Mouse (Mus musculus) CH12.LX (cell line): ENCODE measurements around the gene Gm49354. TPM values are rescaled to one million over a fixed set of nuclear protein-coding genes. Genes with fewer than 3 reads are reported as not detected.
A peak's percentile ranks its signal among the peaks of the same experiment; 100 is the strongest.
"Not testable (repeated sequence)": the region's sequence is repeated elsewhere in the genome, so short reads cannot be mapped to it uniquely, and the experiment has no call there.

Experiments
- DNase-seq: peaks from one replicate; pipeline ENCODE4 v3.0.0-alpha.2; 2013; ENCODE audit errors: extremely low read depth
- H3K27ac ChIP-seq: 2 replicates; pipeline ENCODE4 v1.5.1; 2012; ENCODE audit warnings: low read depth, mild to moderate bottlenecking, control low read depth, moderate library complexity; ENCODE audit not compliant: insufficient read depth
- H3K27me3 ChIP-seq: replicated peaks from 2 replicates; pipeline ENCODE3; 2012; ENCODE audit warnings: inconsistent platforms
- H3K36me3 ChIP-seq, 2 experiments: replicated peaks in 1 of 2; 2 replicates each; pipeline versions ENCODE3 to v1.6.1; 2012; ENCODE audit warnings: inconsistent platforms in 1 of 2, low read length in 1 of 2, mild to moderate bottlenecking in 1 of 2, mixed read lengths in 1 of 2, moderate library complexity in 1 of 2; ENCODE audit not compliant: control insufficient read depth in 1 of 2, insufficient read depth in 1 of 2
- H3K4me1 ChIP-seq, 2 experiments: 2 replicates each; pipeline ENCODE4 v1.6.1; 2012; ENCODE audit warnings: inconsistent platforms in 1 of 2, moderate library complexity in 1 of 2; ENCODE audit not compliant: insufficient read depth in 2 of 2, control insufficient read depth in 1 of 2
- H3K4me2 ChIP-seq: 2 replicates; pipeline ENCODE4 v1.6.1; 2012; ENCODE audit warnings: low read depth, mild to moderate bottlenecking, control low read depth; ENCODE audit not compliant: poor library complexity, insufficient read depth, severe bottlenecking
- H3K4me3 ChIP-seq, 3 experiments: fragments of 150-350 bp in 1 of 3; sonication (generic) in 1 of 3; replicated peaks in 1 of 3; 2 replicates each; pipeline versions ENCODE3 to v1.5.1; 2011 to 2012; ENCODE audit warnings: low read depth in 2 of 3, low read length in 2 of 3, mild to moderate bottlenecking in 2 of 3, moderate library complexity in 2 of 3, control low read depth in 1 of 3, improper control_type of control experiment in 1 of 3, inconsistent platforms in 1 of 3, mixed read lengths in 1 of 3; ENCODE audit not compliant: poor library complexity in 1 of 3
- H3K79me2 ChIP-seq: replicated peaks from 2 replicates; pipeline ENCODE4 v1.6.1; 2012; ENCODE audit warnings: mild to moderate bottlenecking, moderate library complexity; ENCODE audit not compliant: control insufficient read depth, poor library complexity, insufficient read depth, severe bottlenecking; ENCODE audit errors: extremely low read depth
- H3K9ac ChIP-seq: 2 replicates; pipeline ENCODE4 v1.6.1; 2012; ENCODE audit warnings: low read depth, mild to moderate bottlenecking, control low read depth, moderate library complexity; ENCODE audit not compliant: insufficient read depth
- H3K9me3 ChIP-seq: replicated peaks from 2 replicates; pipeline ENCODE3; 2012; ENCODE audit warnings: low read length, inconsistent platforms, mixed read lengths
- BHLHE40 ChIP-seq: IDR thresholded peaks from 2 replicates; pipeline ENCODE4 v1.6.1; 2011; ENCODE audit warnings: mild to moderate bottlenecking, low read depth, low read length, improper control_type of control experiment
- CHD1 ChIP-seq: IDR thresholded peaks from 2 replicates; pipeline ENCODE4 v1.6.1; 2012; ENCODE audit warnings: low read depth, low read length, improper control_type of control experiment, inconsistent platforms
- CHD2 ChIP-seq: IDR thresholded peaks from 2 replicates; pipeline ENCODE4 v1.6.1; 2011; ENCODE audit warnings: low read length, improper control_type of control experiment
- E2F4 ChIP-seq: IDR thresholded peaks from 2 replicates; pipeline ENCODE4 v1.6.1; 2011; ENCODE audit warnings: low read depth, low read length, improper control_type of control experiment; ENCODE audit not compliant: insufficient replicate concordance
- ELF1 ChIP-seq: IDR thresholded peaks from 2 replicates; pipeline ENCODE4 v1.6.1; 2014; ENCODE audit warnings: low read depth, mild to moderate bottlenecking, inconsistent platforms, low read length, improper control_type of control experiment
- EP300 ChIP-seq: IDR thresholded peaks from 2 replicates; pipeline ENCODE4 v1.6.1; 2011; ENCODE audit warnings: low read length, improper control_type of control experiment
- ETS1 ChIP-seq: conservative IDR thresholded peaks from 2 replicates; pipeline ENCODE4 v1.6.1; 2012; ENCODE audit warnings: low read depth, mild to moderate bottlenecking, inconsistent platforms, low read length, improper control_type of control experiment, moderate library complexity
- GABPA ChIP-seq: IDR thresholded peaks from 2 replicates; pipeline ENCODE4 v1.6.1; 2012; ENCODE audit warnings: low read depth, low read length, improper control_type of control experiment, inconsistent platforms; ENCODE audit not compliant: insufficient replicate concordance
- HCFC1 ChIP-seq: IDR thresholded peaks from 2 replicates; pipeline ENCODE4 v1.6.1; 2012; ENCODE audit warnings: low read depth, mild to moderate bottlenecking, inconsistent platforms, low read length, improper control_type of control experiment
- IRF4 ChIP-seq: IDR thresholded peaks from 2 replicates; pipeline ENCODE4 v1.6.1; 2014; ENCODE audit warnings: low read depth, mild to moderate bottlenecking, inconsistent platforms, low read length, improper control_type of control experiment
- JUN ChIP-seq: IDR thresholded peaks from 2 replicates; pipeline ENCODE4 v1.6.1; 2011; ENCODE audit warnings: low read depth, mild to moderate bottlenecking, low read length, improper control_type of control experiment, moderate library complexity; ENCODE audit not compliant: insufficient read depth
- JUND ChIP-seq: conservative IDR thresholded peaks from 2 replicates; pipeline ENCODE4 v1.6.1; 2011; ENCODE audit warnings: low read depth, low read length, improper control_type of control experiment
- KAT2A ChIP-seq: IDR thresholded peaks from 2 replicates; pipeline ENCODE4 v1.6.1; 2012; ENCODE audit warnings: low read length, improper control_type of control experiment, inconsistent platforms; ENCODE audit not compliant: insufficient replicate concordance
- MAX ChIP-seq: IDR thresholded peaks from 2 replicates; pipeline ENCODE4 v1.6.1; 2011; ENCODE audit warnings: low read length, improper control_type of control experiment
- MEF2A ChIP-seq: IDR thresholded peaks from 2 replicates; pipeline ENCODE4 v1.6.1; 2014; ENCODE audit warnings: low read depth, mild to moderate bottlenecking, inconsistent platforms, low read length, improper control_type of control experiment, borderline replicate concordance
- MXI1 ChIP-seq: IDR thresholded peaks from 2 replicates; pipeline ENCODE4 v1.6.1; 2011; ENCODE audit warnings: mild to moderate bottlenecking, low read depth, low read length, improper control_type of control experiment
- MYC ChIP-seq: IDR thresholded peaks from 2 replicates; pipeline ENCODE4 v1.6.1; 2011; ENCODE audit warnings: low read depth, mild to moderate bottlenecking, improper control_type of control experiment, low read length
- NELFE ChIP-seq: IDR thresholded peaks from 2 replicates; pipeline ENCODE4 v1.6.1; 2011; ENCODE audit warnings: low read depth, low read length, improper control_type of control experiment
- NRF1 ChIP-seq: IDR thresholded peaks from 2 replicates; pipeline ENCODE4 v1.6.1; 2014; ENCODE audit warnings: low read depth, mild to moderate bottlenecking, inconsistent platforms, low read length, improper control_type of control experiment, moderate library complexity
- PAX5 ChIP-seq: IDR thresholded peaks from 2 replicates; pipeline ENCODE4 v1.6.1; 2012; ENCODE audit warnings: low read length, inconsistent platforms, mixed read lengths
- POLR2A ChIP-seq: IDR thresholded peaks from 2 replicates; pipeline ENCODE4 v1.6.1; 2011; ENCODE audit warnings: low read depth, mild to moderate bottlenecking, improper control_type of control experiment, low read length
- POLR2AphosphoS2 ChIP-seq: IDR thresholded peaks from 2 replicates; pipeline ENCODE4 v1.6.1; 2011; ENCODE audit warnings: low read depth, low read length, improper control_type of control experiment
- RAD21 ChIP-seq: IDR thresholded peaks from 2 replicates; pipeline ENCODE4 v1.6.1; 2011; ENCODE audit warnings: low read depth, mild to moderate bottlenecking, low read length, improper control_type of control experiment, moderate library complexity
- RCOR1 ChIP-seq: conservative IDR thresholded peaks from 2 replicates; pipeline ENCODE4 v1.6.1; 2012; ENCODE audit warnings: low read depth, mild to moderate bottlenecking, inconsistent platforms, low read length, improper control_type of control experiment
- SIN3A ChIP-seq: IDR thresholded peaks from 2 replicates; pipeline ENCODE4 v1.6.1; 2012; ENCODE audit warnings: low read length, improper control_type of control experiment, inconsistent platforms
- SMC3 ChIP-seq: IDR thresholded peaks from 2 replicates; pipeline ENCODE4 v1.6.1; 2011; ENCODE audit warnings: low read depth, low read length, improper control_type of control experiment
- TBP ChIP-seq: conservative IDR thresholded peaks from 2 replicates; pipeline ENCODE4 v1.6.1; 2011; ENCODE audit warnings: low read depth, low read length, improper control_type of control experiment
- TCF12 ChIP-seq: IDR thresholded peaks from 2 replicates; pipeline ENCODE4 v1.6.1; 2014; ENCODE audit warnings: low read depth, mild to moderate bottlenecking, inconsistent platforms, low read length, improper control_type of control experiment
- USF1 ChIP-seq: IDR thresholded peaks from 2 replicates; pipeline ENCODE4 v1.6.1; 2014; ENCODE audit warnings: low read depth, mild to moderate bottlenecking, inconsistent platforms, low read length, improper control_type of control experiment
- USF2 ChIP-seq: conservative IDR thresholded peaks from 2 replicates; pipeline ENCODE4 v1.6.1; 2011; ENCODE audit warnings: low read depth, low read length, improper control_type of control experiment
- ZKSCAN1 ChIP-seq: IDR thresholded peaks from 2 replicates; pipeline ENCODE4 v1.6.1; 2012; ENCODE audit warnings: low read depth, inconsistent platforms, low read length, improper control_type of control experiment, borderline replicate concordance
- ZMIZ1 ChIP-seq: IDR thresholded peaks from 2 replicates; pipeline ENCODE4 v1.6.1; 2012; ENCODE audit warnings: low read depth, mild to moderate bottlenecking, inconsistent platforms, low read length, improper control_type of control experiment
- dilution Hi-C: fragments of 300-500 bp; cut with MboI; formaldehyde crosslinking; loops from 2 replicates; pipeline ENCODE4 v1.14.3; 2020; ENCODE audit warnings: low sequenced_read_pairs; ENCODE audit not compliant: extremely low pct_unique_long_range_greater_than_20kb, extremely low pct_ligation_motif_present
- in situ Hi-C: fragments of 300-500 bp; cut with MboI; formaldehyde crosslinking; loops from 3 replicates; pipeline ENCODE4 v1.14.3; 2019; ENCODE audit warnings: low sequenced_read_pairs, low pct_ligation_motif_present, low pct_unique_long_range_greater_than_20kb, mixed read lengths
- polyA plus RNA-seq: library from polyadenylated mRNA; unstranded; fragments of >175 nt; gene quantifications from 2 replicates; pipeline ENCODE4 v1.2.1, GENCODE M21; 2012; ENCODE audit warnings: low read depth; ENCODE audit not compliant: insufficient read length
- total RNA-seq, 2 experiments: library from RNA; depleted of rRNA; stranded (reverse); fragments of 300-350 nt in 1 of 2; fragments of >200 nt in 1 of 2; gene quantifications; 2 replicates each; pipeline ENCODE4 v1.2.3; 2012 to 2014

Gm49354 gene
- total and polyA plus RNA-seq, 3 experiments = not detected

GRCm38 (mm10) chr13:59718857-59719440 lies 63.1 kb downstream of the Gm49354 start:
- H3K9me3 ChIP-seq, in situ Hi-C loops, H3K27ac ChIP-seq, H3K9ac ChIP-seq, dilution Hi-C loops, H3K36me3 ChIP-seq, H3K4me3 ChIP-seq, H3K79me2 ChIP-seq, H3K27me3 ChIP-seq: not testable (repeated sequence)
- Histone ChIP-seq H3K4me2 (peak overlapping the region; percentile 41), H3K4me1 (peaks cover 11 to 25% of the 10 kb centered on the region in 2 experiments)
- peak; percentile 20 for DNase-seq
- TF ChIP-seq EP300 (0 out of 2 replicates have a peak, but pooled peaks have one; percentile 24), BHLHE40 (0 out of 2 replicates have a peak, but pooled peaks have one; percentile 34)

GRCm38 (mm10) chr13:59713710-59714109 lies 68.3 kb downstream of the Gm49354 start:
- peaks cover 15 to 27% of the 10 kb centered on the region in 2 experiments for H3K4me1 ChIP-seq
- H3K79me2 ChIP-seq = no peaks in the 10 kb centered on the region
- no peak overlapping the region for H3K9ac ChIP-seq
- no peak overlapping the region for H3K27ac ChIP-seq
- peak; percentile 92 for DNase-seq
- dilution Hi-C loops (no loop called here), in situ Hi-C loops (no loop called here)
- H3K9me3 ChIP-seq = no peaks in the 10 kb centered on the region
- H3K4me3 ChIP-seq = no peak overlapping the region
- H3K4me2 ChIP-seq = peak overlapping the region; percentile 64
- peaks cover 4% of the 10 kb centered on the region for H3K27me3 ChIP-seq
- no peaks in the 10 kb centered on the region for H3K36me3 ChIP-seq
- no peak for TF ChIP-seq POLR2AphosphoS2
- no peak for TF ChIP-seq POLR2A
- TF ChIP-seq ELF1 = peak; percentile 75
- no peak for TF ChIP-seq PAX5
- TF ChIP-seq BHLHE40 = no peak; the same call in 1 of the 2 replicates
- peak; percentile 64 for TF ChIP-seq ETS1
- TF ChIP-seq EP300 = peak; percentile 81
- no peak for TF ChIP-seq USF1
- TF ChIP-seq MXI1 = no peak; the same call in 1 of the 2 replicates
- no peak; the same call in 1 of the 2 replicates for TF ChIP-seq MAX
- TF ChIP-seq CHD2 = no peak
- TF ChIP-seq RCOR1 = no peak
- 0 out of 2 replicates have a peak, but pooled peaks have one; percentile 37 for TF ChIP-seq TBP
- TF ChIP-seq CHD1 = no peak
- TF ChIP-seq GABPA = no peak
- no peak for TF ChIP-seq RAD21
- no peak for TF ChIP-seq ZKSCAN1
- no peak for TF ChIP-seq E2F4
- TF ChIP-seq TCF12 = peak; percentile 53; the same call in 1 of the 2 replicates
- no peak for TF ChIP-seq HCFC1
- TF ChIP-seq ZMIZ1 = no peak
- 0 out of 2 replicates have a peak, but pooled peaks have one; percentile 5 for TF ChIP-seq NRF1
- no peak for TF ChIP-seq USF2
- no peak for TF ChIP-seq NELFE
- no peak for TF ChIP-seq JUN
- no peak for TF ChIP-seq SMC3
- TF ChIP-seq MEF2A = peak; percentile 59; the same call in 1 of the 2 replicates
- TF ChIP-seq SIN3A = no peak
- TF ChIP-seq IRF4 = peak; percentile 74
- peak; percentile 33; the same call in 1 of the 2 replicates for TF ChIP-seq MYC
- no peak for TF ChIP-seq JUND
- TF ChIP-seq KAT2A = no peak
